Mouse (Mus musculus) layer of hippocampus, adult 2 months (tissue): ENCODE measurements around the gene Gm9732. TPM values are rescaled to one million over a fixed set of nuclear protein-coding genes. Genes with fewer than 3 reads are reported as not detected.
"Not testable (repeated sequence)": the region's sequence is repeated elsewhere in the genome, so short reads cannot be mapped to it uniquely, and the experiment has no call there.

Experiments used
- DNase-seq, 2 experiments: peaks; one replicate each; pipeline ENCODE4 v3.0.0; 2022; ENCODE audit warnings: low spot score in 2 of 2
- H3K27ac ChIP-seq: fragments of 200-600 bp; 2 replicates; pipeline ENCODE4 v1.8.1; 2022
- H3K4me3 ChIP-seq: fragments of 200-600 bp; 2 replicates; pipeline ENCODE4 v1.8.1; 2022; ENCODE audit warnings: mild to moderate bottlenecking
- CTCF ChIP-seq: fragments of 200-600 bp; conservative IDR thresholded peaks from 2 replicates; pipeline ENCODE4 v1.8.1; 2022; ENCODE audit warnings: antibody characterized with exemption, mild to moderate bottlenecking, moderate library complexity
- long read RNA-seq, 2 experiments: library from polyadenylated mRNA; stranded (forward); transcript quantifications; one replicate each; pipeline ENCODE4 v2.0.0; 2021; ENCODE audit warnings: borderline mapping rate in 2 of 2
- total RNA-seq, 2 experiments: library from RNA; stranded (reverse); gene quantifications; 2 replicates each; pipeline ENCODE4 v1.2.3; 2021

Gm9732 gene
- not detected for total RNA-seq
- long read RNA-seq, experiment 1, result 0 reads
- long read RNA-seq, experiment 2, result 0 reads

DNA sequence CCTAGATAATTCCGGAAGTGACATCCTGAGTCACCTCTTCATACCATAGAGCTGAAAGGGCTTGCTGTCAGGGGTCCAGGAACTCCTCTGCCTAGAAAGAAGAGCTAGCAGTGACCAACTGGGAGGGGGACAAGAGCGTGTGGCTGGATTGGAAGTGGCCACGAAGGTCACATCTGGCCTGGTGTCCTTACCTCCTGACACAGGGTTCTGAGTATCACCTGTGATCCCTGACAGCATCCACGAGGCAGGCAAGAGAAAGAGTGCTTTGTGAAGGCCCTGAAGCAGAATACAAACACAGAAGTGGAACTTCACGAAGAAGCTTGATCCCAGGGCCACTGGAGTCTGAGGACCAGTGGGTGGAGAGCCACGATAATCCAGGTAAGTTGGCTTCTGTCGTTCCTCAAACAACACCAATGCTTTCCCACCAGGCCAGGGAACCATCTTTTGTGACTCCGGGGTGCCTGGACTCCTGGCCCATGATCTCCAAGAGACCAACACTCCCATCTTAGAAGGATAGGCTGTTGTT lies at the start of gene Gm9732:
TSS of gene Gm9732 (plus strand) at position 51 of the 526 bp plus-strand sequence.
- not testable (repeated sequence) for DNase-seq, H3K4me3 ChIP-seq, H3K27ac ChIP-seq

DNA sequence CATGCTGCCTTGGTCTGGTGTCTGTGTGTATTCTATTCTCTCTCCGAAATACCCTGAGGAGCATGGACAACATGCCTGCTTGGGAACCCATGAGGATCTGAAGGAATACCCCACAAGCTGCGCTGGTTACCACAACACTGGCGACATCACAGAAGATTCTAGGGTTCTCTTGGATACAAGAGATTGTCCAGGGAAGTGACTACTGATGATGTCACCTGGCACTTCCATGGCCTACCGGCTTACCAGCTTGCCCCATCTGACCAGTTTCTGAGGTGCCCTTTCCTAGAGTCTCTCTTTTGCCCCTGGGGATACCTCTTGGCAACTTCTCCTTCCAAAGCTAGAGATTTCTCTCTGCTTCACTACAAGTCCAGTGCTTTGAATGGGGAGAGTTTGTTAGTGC lies 39.6 kb upstream of the Gm9732 start, which contains the start of gene Gm8122:
TSS of gene Gm8122 (minus strand) at position 101 of the 400 bp plus-strand sequence.
- not testable (repeated sequence) for H3K27ac ChIP-seq, DNase-seq, H3K4me3 ChIP-seq

- not testable (repeated sequence) for DNase-seq
- peak; percentile 20 for TF ChIP-seq CTCF
These were observed 37.1 kb upstream of the Gm9732 start for GRCm38 (mm10) chr14:43237769-43238168.

GRCm38 (mm10) chr14:43249611-43250170 lies 25.1 kb upstream of the Gm9732 start:
- DNase-seq, H3K27ac ChIP-seq, H3K4me3 ChIP-seq: not testable (repeated sequence)

More at GRCm38 (mm10) chr14:43237769-43238168, 37.1 kb upstream of the Gm9732 start:
- not testable (repeated sequence) for H3K4me3 ChIP-seq, H3K27ac ChIP-seq

- H3K27ac ChIP-seq, H3K4me3 ChIP-seq, DNase-seq: not testable (repeated sequence)
- peak; percentile 22; the same call in 1 of the 2 replicates for TF ChIP-seq CTCF
These were observed 24.1 kb upstream of the Gm9732 start for GRCm38 (mm10) chr14:43250549-43251253.

GRCm38 (mm10) chr14:43256511-43256910 lies 18.3 kb upstream of the Gm9732 start:
- not testable (repeated sequence) for H3K27ac ChIP-seq, DNase-seq, H3K4me3 ChIP-seq

- H3K27ac ChIP-seq, DNase-seq, H3K4me3 ChIP-seq: not testable (repeated sequence)
These were observed 16.5 kb upstream of the Gm9732 start, which contains the start of gene Gm8126 for GRCm38 (mm10) chr14:43258349-43258748. Gene Gm8126 (plus strand): TSS chr14:43258649.

DNA sequence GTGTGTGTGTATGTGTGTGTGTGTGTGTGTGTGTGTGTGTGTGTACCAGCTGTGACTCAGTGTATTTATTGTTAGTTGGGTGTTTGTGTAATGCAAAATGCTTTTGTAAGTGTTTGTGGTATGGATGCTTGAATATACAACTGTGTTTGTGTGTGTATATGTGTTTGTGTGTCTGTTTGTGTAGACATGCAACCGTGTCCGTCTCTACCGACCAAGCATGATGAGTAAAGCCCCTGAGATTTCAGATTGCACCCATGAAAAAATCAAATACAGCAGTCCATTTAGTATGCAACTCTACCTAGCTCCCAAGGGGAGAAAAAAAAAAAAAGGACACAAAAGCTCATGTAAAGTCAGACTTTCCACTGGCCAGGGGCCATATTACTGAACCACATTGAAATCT lies 11.4 kb upstream of the Gm9732 start:
- H3K4me3 ChIP-seq, H3K27ac ChIP-seq, DNase-seq: not testable (repeated sequence)

DNA sequence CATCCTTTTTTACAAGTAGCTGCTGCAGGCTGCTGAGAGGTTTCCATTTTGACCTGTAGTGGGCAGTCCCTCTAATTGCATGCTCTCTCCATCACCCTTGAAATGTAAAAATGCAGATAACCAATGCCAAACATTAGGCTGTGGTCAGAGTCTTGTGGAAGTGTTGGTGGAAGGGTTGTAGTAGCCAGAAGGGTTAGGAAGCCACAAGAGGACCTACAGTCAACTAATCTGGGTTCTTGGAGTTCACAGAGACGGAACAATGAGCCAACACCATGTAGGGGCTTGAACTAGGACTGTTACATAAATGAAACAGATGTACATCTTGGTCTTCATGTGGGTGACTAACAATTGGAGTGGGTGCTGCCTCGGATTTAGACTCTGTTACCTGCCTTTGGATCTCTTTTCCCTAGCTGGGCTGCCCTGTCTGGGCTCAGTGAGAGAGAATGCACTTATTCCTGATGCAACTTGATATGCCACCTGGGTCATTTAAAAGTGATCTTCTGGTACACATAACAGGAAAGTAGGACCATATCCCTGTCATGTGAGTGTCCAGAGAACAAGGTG lies 6.2 kb upstream of the Gm9732 start:
- not testable (repeated sequence) for DNase-seq, H3K4me3 ChIP-seq, H3K27ac ChIP-seq

GRCm38 (mm10) chr14:43269211-43269610 lies 5.6 kb upstream of the Gm9732 start:
- not testable (repeated sequence) for DNase-seq, H3K4me3 ChIP-seq, H3K27ac ChIP-seq

DNA sequence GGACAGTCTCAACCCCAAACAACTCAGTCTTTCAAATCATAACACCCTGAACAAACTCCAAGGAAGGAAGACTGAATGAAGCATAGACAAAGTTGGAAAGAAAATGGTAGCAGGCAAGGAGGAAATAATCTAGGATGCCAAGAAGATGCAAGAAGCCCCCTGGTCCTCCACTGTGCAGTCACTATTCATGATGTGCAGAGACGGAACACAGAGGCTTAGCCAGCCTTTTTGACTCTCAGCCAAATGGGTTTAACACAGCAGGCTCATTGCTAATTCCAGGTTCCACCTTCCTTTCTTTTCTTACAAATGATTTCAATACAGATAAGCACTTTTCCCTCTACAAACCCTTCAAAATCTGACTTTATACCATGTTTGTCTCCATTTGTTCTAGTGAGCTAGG lies 1.7 kb upstream of the Gm9732 start:
- not testable (repeated sequence) for H3K27ac ChIP-seq, DNase-seq

DNA sequence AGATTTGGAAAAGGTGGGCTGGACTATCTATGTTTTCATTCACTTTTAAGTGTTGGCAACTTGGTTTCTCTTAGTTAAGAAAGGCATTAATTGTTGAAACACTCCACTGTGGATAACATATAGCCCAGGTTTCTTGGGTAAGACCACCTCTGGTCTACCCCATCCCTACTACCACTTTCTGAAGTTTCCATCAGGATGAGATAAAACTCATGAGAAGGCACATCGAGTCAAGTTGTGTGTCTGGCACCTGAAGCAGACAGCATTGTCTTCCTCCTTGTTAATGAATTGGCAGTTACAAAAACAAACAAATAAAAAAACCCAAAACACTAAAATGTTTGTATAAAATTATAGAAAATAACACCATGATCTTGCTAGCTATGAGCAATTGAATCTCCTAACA lies 916 bp downstream of the Gm9732 start:
- H3K4me3 ChIP-seq, H3K27ac ChIP-seq, DNase-seq: not testable (repeated sequence)

More for the DNA sequence above, 1.7 kb upstream of the Gm9732 start:
- not testable (repeated sequence) for H3K4me3 ChIP-seq

GRCm38 (mm10) chr14:43277468-43277867 lies 2.6 kb downstream of the Gm9732 start:
- DNase-seq, H3K4me3 ChIP-seq, H3K27ac ChIP-seq: not testable (repeated sequence)

DNA sequence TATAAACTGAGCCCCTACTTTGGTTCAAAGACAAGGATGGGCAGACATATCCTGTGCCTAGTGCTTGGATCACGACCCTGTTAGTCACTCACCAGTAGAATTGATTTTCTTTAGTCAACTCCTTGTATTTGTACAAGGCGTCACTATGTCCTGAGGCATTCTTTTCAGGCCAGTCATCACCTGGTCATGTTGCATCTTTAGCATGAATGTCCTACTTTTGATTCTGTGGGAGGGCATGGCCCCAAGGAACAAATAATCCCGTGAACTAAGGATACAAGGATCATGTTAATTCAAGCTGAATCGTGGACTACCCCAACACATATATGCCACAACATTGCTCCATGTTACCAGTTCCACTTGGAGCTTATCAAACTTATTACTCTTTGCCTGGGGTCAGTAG lies 3.3 kb downstream of the Gm9732 start:
- DNase-seq, H3K27ac ChIP-seq, H3K4me3 ChIP-seq: not testable (repeated sequence)

DNA sequence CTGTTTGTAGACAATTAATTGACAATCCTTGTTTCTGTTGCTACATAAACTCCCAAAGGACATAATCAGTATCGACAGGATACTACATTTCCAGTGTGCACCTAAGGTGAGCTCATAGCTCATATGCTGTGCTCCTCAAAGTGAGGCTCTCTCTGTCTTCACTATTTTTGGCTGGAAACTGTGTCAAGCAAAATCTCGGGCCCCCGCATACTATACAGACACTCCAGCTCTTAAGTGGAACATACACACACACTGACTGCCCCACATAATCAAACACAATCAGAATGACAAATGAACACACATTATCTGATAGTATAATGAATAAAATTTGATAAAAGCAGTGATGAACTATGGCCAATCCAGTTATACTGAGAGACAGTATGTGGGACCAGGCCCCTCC lies 3.8 kb downstream of the Gm9732 start:
- not testable (repeated sequence) for H3K27ac ChIP-seq

DNA sequence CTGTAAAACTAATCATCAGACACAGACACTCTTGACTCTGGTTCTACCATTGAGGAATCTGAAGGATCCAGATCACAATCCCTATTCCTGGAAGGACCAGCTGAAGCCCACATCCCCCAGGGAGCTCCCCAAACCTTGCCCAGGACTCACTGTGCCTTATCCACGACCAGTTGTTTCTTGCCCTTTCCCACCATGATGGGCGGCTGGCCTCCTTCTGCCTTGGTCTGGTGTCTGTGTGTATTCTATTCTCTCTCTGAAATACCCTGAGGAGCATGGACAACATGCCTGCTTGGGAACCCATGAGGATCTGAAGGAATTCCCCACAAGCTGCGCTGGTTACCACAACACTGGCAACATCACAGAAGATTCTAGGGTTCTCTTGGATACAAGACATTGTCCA lies 18.7 kb downstream of the Gm9732 start, which contains the start of gene Gm8127:
TSS of gene Gm8127 (minus strand) at position 330 of the 400 bp plus-strand sequence.
- not testable (repeated sequence) for DNase-seq, H3K4me3 ChIP-seq, H3K27ac ChIP-seq

More for the DNA sequence above, 3.8 kb downstream of the Gm9732 start:
- H3K4me3 ChIP-seq, DNase-seq: not testable (repeated sequence)

GRCm38 (mm10) chr14:43319516-43319915 lies 44.7 kb downstream of the Gm9732 start:
- not testable (repeated sequence) for H3K27ac ChIP-seq, H3K4me3 ChIP-seq, DNase-seq

GRCm38 (mm10) chr14:43328603-43329002 lies 53.8 kb downstream of the Gm9732 start:
- not testable (repeated sequence) for DNase-seq, H3K4me3 ChIP-seq, H3K27ac ChIP-seq
